Mouse (Mus musculus): Measurements from ENCODE around the gene Phf2. TPM values are rescaled to one million over a fixed set of nuclear protein-coding genes. Genes with fewer than 3 reads are reported as not detected.
"Not testable (repeated sequence)": the region's sequence is repeated elsewhere in the genome, so short reads cannot be mapped to it uniquely, and the experiment has no call there.

The Phf2 gene
- polyA plus RNA-seq, 1 experiment from 2014 or later, result 10.4 TPM

DNA sequence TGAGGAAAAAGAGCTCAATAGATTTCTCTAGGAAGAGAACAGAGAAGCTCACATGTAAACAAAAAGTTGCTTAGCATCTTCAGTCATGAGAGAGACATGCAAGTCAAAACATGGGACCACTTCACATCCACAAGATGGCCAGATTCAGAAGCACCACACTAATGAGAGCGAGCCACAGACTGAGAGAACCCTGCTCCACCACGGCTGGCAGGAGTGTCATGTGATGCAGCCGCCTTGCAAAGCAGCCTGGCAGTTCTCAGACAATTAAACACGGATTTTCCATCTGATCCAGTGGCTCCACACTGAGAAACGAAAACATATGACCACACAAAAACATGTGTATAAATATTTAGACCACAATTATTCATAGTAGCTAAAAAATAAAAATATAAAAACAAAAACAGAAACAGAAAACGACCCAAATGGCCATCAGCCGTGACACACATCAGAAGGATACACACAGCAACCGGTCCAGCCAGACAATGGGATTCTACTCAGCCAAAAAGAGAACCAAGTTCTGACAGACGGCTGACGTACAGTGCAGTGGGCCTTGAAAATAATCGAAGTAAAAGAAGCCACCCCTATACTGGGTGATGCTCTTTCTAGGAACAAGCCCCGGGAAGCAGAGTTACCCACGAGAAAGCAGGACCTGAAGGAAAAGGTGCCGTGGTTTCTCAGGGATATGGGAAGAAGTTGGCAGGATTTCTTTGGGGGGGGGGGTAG, 40.2 kb downstream of the Phf2 start:
- Histone ChIP-seq H3K27ac (no peak overlapping the region), H3K9me3 (no peaks in the 10 kb centered on the region), H3K27me3 (no peaks in the 10 kb centered on the region), H3K4me3 (no peak overlapping the region), H3K4me1 (no peaks in the 10 kb centered on the region), H3K4me2 (replicated peaks) (no peak overlapping the region), H3K36me3 (peaks cover 65% of the 10 kb centered on the region), H3K9ac (no peak overlapping the region)
- 81% methylated on average over 14 of the region's 14 CpGs for WGBS
- ATAC-seq (ENCODE audit: insufficient number of reproducible peaks, insufficient read depth, low FRiP score, low TSS enrichment), result no peak

DNA sequence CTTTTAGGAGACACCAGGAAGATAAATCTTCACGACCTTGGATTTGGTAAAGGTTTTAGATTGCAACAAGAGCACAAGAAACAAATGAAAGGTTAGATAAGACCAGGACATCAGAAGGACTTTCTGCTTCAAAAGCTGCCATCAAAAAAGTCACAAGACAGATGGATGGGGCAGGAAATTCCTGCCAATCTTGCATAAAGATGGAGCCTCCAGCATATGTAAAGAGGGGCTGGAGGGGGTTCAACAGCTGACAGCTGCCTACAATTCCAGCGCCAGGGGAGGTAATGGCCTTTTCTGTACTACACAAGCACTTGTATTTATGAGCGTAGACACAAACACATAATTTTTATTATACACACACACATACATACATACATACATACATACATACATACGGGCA, 41.1 kb downstream of the Phf2 start:
- Histone ChIP-seq H3K36me3 (peaks cover 74% of the 10 kb centered on the region), H3K4me1 (no peaks in the 10 kb centered on the region), H3K9ac (no peak overlapping the region), H3K9me3 (no peaks in the 10 kb centered on the region), H3K4me3 (no peak overlapping the region), H3K4me2 (replicated peaks) (no peak overlapping the region), H3K27ac (no peak overlapping the region), H3K27me3 (no peaks in the 10 kb centered on the region)
- WGBS, result 81% methylated on average over 4 of the region's 4 CpGs
- ATAC-seq (ENCODE audit: insufficient number of reproducible peaks, insufficient read depth, low FRiP score, low TSS enrichment), result no peak

DNA sequence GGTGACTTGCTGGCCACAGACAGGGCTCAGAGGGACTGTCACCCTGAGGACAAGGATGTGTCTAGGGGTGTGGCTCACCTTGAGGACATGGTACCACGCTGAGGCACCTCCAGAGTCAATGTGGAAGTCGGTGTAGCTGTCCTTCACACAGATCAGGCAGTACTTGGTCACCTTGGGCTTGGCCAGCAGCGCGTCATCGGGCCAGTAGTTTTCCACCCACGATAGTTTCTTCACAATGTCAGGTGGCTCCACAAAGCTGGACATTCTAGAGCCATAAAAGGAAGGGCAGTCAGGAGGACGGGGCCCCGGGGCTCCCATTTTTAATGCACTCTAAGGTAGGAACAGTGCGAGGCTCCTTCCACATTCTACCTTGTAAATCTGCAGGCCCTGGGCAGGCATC, 48.0 kb downstream of the Phf2 start:
- Histone ChIP-seq H3K27ac (no peak overlapping the region), H3K4me3 (no peak overlapping the region), H3K27me3 (no peaks in the 10 kb centered on the region), H3K9me3 (no peaks in the 10 kb centered on the region), H3K4me2 (replicated peaks) (no peak overlapping the region), H3K9ac (no peak overlapping the region), H3K4me1 (no peaks in the 10 kb centered on the region), H3K36me3 (peaks cover 94% of the 10 kb centered on the region)
- 94% methylated on average over 9 of the region's 9 CpGs for WGBS
- no peak for ATAC-seq (ENCODE audit: insufficient number of reproducible peaks, insufficient read depth, low FRiP score, low TSS enrichment)

DNA sequence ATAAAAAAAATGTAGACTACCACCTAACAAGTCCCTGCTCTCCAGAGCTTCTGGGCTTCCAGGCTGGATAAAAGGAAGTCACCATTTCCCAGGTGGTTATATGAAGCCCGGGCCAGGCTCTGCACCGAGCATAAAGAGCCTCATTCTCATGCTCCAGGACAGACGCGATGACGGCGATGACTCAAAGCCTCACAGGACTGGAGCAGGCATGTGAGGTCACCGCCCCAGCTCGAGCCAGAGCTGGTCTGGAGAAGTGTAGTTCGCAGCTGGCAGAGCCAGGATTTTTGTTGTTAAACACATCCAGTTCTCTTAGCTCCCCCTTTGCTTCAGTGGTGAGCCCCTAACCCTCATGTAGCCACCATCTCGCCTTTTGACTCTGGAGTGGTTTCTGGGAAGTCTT, 48.6 kb downstream of the Phf2 start:
- Histone ChIP-seq H3K27me3 (no peaks in the 10 kb centered on the region), H3K9ac (no peak overlapping the region), H3K4me1 (no peaks in the 10 kb centered on the region), H3K4me2 (replicated peaks) (no peak overlapping the region), H3K27ac (no peak overlapping the region), H3K9me3 (no peaks in the 10 kb centered on the region), H3K36me3 (peaks cover 94% of the 10 kb centered on the region), H3K4me3 (no peak overlapping the region)
- ATAC-seq (ENCODE audit: insufficient number of reproducible peaks, insufficient read depth, low FRiP score, low TSS enrichment), result no peak
- WGBS, result 89% methylated on average over 10 of the region's 10 CpGs

DNA sequence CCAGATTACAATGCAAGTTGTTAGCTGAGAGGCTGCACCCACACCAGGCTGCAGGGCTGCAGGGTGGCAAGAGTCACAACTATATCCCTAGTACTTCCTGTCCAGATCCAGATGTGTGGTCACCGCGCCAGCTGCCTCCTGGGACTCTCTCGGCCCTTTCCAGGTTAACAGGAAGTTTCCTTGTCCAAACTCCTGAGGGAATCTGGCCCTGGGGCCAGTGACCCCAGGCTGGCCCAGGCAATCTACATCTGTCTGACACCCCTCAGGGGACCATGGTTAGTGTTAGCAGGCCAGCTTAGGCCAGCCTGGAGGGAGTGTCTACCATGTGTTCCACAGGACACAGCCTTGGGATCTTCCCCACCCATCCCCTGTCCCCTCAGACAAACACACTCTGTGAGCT, 51.8 kb downstream of the Phf2 start:
- Histone ChIP-seq H3K4me3 (no peak overlapping the region), H3K4me1 (no peaks in the 10 kb centered on the region), H3K36me3 (peaks cover 96% of the 10 kb centered on the region), H3K4me2 (replicated peaks) (no peak overlapping the region), H3K9me3 (no peaks in the 10 kb centered on the region), H3K27me3 (no peaks in the 10 kb centered on the region), H3K27ac (no peak overlapping the region), H3K9ac (no peak overlapping the region)
- WGBS, result 53% methylated on average over 3 of the region's 3 CpGs
- no peak for ATAC-seq (ENCODE audit: insufficient number of reproducible peaks, insufficient read depth, low FRiP score, low TSS enrichment)

DNA sequence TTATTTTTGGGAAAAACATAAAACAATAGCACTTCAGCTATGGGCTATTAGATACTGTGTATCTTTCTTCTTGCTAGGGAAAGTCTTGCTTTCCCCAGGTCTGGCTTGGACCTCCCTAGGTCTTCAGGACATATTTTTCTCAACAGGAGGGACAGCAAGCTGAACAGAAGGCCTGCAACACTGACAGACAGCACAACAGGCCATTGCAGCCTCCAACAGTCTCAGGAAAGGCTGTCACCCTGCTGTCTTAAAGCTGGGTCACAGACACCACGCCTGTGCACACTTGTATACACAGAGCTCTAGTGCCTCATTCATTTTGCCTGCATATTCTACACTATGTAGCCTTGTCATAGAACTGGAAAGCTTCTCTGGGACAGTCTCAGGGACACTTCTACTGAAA, 56.5 kb downstream of the Phf2 start:
- Histone ChIP-seq H3K9me3 (no peaks in the 10 kb centered on the region), H3K9ac (no peak overlapping the region), H3K4me3 (no peak overlapping the region), H3K36me3 (peaks cover 88% of the 10 kb centered on the region), H3K4me1 (no peaks in the 10 kb centered on the region), H3K4me2 (replicated peaks) (no peak overlapping the region), H3K27ac (no peak overlapping the region), H3K27me3 (no peaks in the 10 kb centered on the region)
- ATAC-seq (ENCODE audit: insufficient number of reproducible peaks, insufficient read depth, low FRiP score, low TSS enrichment), result no peak
- 85% methylated on average over 1 of the region's 1 CpGs for WGBS

DNA sequence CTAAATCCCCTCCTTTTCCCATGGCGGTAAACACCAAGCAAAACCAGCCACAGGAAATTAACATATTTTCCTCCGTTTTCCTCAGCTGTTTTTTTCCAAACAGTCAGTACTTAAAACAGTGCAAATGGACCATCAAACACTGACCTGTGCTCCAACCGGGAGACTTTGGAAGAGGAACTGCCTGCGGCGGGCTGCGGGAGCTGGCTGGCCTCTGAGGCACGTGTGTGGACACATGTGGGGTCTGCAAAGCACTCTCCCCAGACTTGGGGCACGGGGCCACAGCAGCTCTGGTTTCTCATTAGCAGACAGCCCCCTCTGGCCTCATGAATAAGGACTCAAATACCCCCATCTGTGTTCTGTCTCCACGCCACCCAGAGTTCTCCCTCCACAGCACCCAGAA, 59.9 kb downstream of the Phf2 start:
- Histone ChIP-seq H3K27me3 (no peaks in the 10 kb centered on the region), H3K9ac (no peak overlapping the region), H3K9me3 (no peaks in the 10 kb centered on the region), H3K4me2 (replicated peaks) (no peak overlapping the region), H3K4me1 (no peaks in the 10 kb centered on the region), H3K36me3 (peaks cover 73% of the 10 kb centered on the region), H3K4me3 (no peak overlapping the region), H3K27ac (no peak overlapping the region)
- WGBS, result 57% methylated on average over 9 of the region's 9 CpGs
- ATAC-seq (ENCODE audit: insufficient number of reproducible peaks, insufficient read depth, low FRiP score, low TSS enrichment), result no peak

DNA sequence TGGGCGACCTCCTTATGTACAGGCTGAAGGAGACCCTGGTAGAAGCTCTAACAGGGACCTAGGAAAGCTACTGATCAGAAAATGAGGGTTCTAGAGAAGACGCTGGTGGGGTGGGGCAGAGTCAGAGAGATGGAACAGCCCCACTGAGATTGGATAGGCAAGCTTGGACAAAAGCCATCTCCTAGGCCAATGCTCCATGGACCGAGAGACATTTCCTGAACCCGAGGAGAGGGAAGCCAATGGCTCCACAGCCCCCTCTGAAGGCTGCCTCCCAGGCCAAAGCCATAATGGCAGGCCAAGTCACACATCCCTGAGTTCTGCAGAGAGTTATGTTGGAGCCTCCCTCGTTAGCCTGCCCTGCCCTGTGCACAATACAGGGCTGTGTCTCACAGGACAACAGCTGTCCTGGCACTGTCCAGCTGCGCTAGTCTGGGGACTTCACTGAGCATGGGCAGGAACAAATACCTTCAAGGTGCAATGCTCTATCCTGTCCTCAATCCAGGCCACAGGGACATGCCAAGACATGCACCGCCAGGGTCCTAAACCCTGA, 60.6 kb downstream of the Phf2 start:
- no peaks in the 10 kb centered on the region for H3K9me3 ChIP-seq
- no peak overlapping the region for H3K4me3 ChIP-seq
- no peaks in the 10 kb centered on the region for H3K27me3 ChIP-seq
- H3K4me1 ChIP-seq, result no peaks in the 10 kb centered on the region
- ATAC-seq (ENCODE audit: insufficient number of reproducible peaks, insufficient read depth, low FRiP score, low TSS enrichment), result no peak
- H3K36me3 ChIP-seq, result peaks cover 73% of the 10 kb centered on the region
- H3K9ac ChIP-seq, result peak overlapping the region; percentile 16; the same call in 1 of the 2 replicates
- H3K27ac ChIP-seq, result no peak overlapping the region
- no peak overlapping the region for H3K4me2 ChIP-seq (replicated peaks)
- WGBS, result 79% methylated on average over 7 of the region's 7 CpGs

DNA sequence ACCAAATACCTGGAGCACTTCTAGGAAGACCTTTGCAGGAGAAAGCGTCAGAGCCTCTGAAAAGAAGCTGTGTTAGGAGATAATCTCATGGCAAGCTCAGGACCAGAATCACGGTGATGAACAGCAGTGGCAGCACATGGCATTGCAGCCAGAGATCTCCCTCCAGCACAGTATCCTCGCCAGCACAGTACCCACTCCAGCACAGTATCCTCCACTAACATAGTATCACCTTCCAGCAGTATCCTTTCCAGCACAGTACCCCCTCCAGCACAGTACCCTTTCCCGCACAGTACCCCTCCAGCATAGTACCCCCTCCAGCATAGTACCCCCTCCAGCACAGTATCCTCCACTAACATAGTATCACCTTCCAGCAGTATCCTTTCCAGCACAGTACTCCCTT, 61.3 kb downstream of the Phf2 start:
- not testable (repeated sequence) for H3K27me3 ChIP-seq; ATAC-seq (ENCODE audit: insufficient number of reproducible peaks, insufficient read depth, low FRiP score, low TSS enrichment)
- WGBS, result 91% methylated on average over 4 of the region's 4 CpGs

DNA sequence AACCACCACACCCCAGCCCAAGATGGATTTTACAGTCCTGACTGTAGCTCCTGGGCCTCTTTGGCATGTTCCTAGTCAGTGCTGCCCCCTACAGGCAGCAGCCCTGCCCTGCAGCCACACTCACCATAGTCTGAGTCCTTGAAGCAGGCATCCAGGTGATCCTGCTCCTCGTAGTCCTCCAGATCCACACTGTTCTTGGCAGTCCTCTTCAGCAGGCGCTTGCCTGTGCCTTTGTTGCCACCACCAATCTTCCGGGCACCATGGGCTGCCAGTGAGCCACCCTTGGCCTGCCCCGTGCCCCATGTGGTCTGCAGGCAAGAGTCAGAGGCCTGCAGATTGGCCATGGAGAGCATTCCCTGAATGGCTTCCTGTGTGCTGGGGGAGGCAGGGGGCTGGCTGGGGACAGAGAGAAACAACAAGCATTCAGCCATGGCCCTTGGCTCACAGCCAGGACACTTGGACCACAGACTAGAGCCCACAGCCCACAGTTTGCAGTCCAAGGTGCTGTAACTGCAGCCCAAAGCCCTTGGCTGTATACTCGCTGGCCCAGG, 63.4 kb downstream of the Phf2 start:
- H3K27me3 ChIP-seq, result no peaks in the 10 kb centered on the region
- no peak overlapping the region for H3K27ac ChIP-seq
- H3K36me3 ChIP-seq, result peaks cover 68% of the 10 kb centered on the region
- no peak overlapping the region for H3K4me2 ChIP-seq (replicated peaks)
- 74% methylated on average over 5 of the region's 5 CpGs for whole genome bisulfite sequencing
- no peaks in the 10 kb centered on the region for H3K4me1 ChIP-seq
- no peak overlapping the region for H3K9ac ChIP-seq
- no peak overlapping the region for H3K4me3 ChIP-seq
- no peak for ATAC-seq (ENCODE audit: insufficient number of reproducible peaks, insufficient read depth, low FRiP score, low TSS enrichment)
- H3K9me3 ChIP-seq, result no peaks in the 10 kb centered on the region

More for the DNA sequence above, 61.3 kb downstream of the Phf2 start:
- not testable (repeated sequence) for H3K9ac ChIP-seq; H3K4me1 ChIP-seq; H3K4me2 ChIP-seq (replicated peaks); H3K27ac ChIP-seq; H3K4me3 ChIP-seq; H3K9me3 ChIP-seq
- H3K36me3 ChIP-seq, result peaks cover 71% of the 10 kb centered on the region

DNA sequence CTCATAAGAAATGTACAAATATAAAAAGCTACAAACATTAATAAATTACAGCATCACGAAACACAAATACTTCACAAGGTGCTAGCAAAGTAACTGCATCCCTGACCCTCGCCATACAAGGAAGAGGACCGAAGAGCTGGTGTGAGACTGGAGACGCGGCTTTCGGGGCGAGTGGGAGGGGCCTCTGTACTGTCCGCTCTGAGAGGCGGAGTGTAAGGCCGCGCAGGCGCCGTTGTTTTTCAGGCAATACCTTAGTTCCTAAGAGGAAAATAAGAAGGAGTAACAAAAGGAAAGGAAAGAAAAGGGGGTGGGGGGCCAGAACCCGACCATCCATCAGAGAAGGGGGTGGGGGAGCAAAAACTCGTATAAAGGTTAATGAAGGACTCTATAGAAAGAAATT, 68.7 kb downstream of the Phf2 start:
- Histone ChIP-seq H3K27ac (no peak overlapping the region), H3K27me3 (0 out of 2 replicates have a peak, but pooled peaks cover 5% of the 10 kb centered on the region), H3K4me1 (peaks cover 18% of the 10 kb centered on the region; the same call in 1 of the 2 replicates), H3K9ac (no peak overlapping the region), H3K9me3 (no peaks in the 10 kb centered on the region), H3K4me3 (no peak overlapping the region), H3K4me2 (replicated peaks) (no peak overlapping the region), H3K36me3 (peaks cover 43% of the 10 kb centered on the region)
- ATAC-seq (ENCODE audit: insufficient number of reproducible peaks, insufficient read depth, low FRiP score, low TSS enrichment), result no peak
- 42% methylated on average over 15 of the region's 15 CpGs for WGBS

DNA sequence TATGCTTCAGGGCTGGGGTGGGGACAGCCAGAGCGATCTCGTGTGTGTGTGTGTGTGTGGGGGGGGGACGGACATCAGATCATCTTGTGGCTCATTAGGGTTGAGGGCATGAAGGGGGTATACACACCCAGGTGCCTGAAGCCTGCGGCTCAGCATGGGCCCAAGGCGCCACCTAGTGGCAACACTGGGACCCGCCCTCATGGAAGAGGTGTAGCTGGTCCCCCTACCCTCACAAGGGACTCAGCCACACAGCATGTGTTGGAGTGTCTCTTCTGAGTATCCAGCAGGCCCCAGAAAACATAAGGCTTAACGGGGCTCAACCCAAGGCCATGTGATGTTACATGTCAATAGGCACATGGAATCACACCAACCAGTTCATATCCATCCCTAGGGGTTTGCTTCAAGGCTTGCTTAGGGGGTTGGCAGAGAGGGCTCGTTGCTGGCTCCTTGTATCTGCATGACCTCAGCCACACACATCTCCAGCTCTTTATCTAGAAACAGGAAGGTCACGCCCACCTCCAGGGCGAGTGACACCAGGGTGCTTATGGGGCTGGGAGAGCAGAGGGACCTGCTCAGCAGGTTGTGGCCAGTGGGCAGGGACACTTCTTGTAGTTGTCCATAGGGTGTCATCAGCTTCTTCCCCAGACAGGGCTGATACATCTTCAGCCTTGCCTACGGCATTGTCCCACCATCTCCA, 69.9 kb downstream of the Phf2 start:
- H3K4me2 ChIP-seq (replicated peaks), result no peak overlapping the region
- H3K36me3 ChIP-seq, result peaks cover 31% of the 10 kb centered on the region
- no peak overlapping the region for H3K4me3 ChIP-seq
- ATAC-seq (ENCODE audit: insufficient number of reproducible peaks, insufficient read depth, low FRiP score, low TSS enrichment), result peak; percentile 23
- 25% methylated on average over 11 of the region's 11 CpGs for WGBS
- H3K9me3 ChIP-seq, result no peaks in the 10 kb centered on the region
- no peak overlapping the region for H3K9ac ChIP-seq
- 0 out of 2 replicates have a peak, but pooled peaks cover 5% of the 10 kb centered on the region for H3K27me3 ChIP-seq
- peaks cover 18% of the 10 kb centered on the region; the same call in 1 of the 2 replicates for H3K4me1 ChIP-seq
- no peak overlapping the region for H3K27ac ChIP-seq
